Mouse (Mus musculus) hematopoietic stem cell, adult 5-6 weeks (primary cell): Measurements from ENCODE around the gene Rex2. TPM values are rescaled to one million over a fixed set of nuclear protein-coding genes. Genes with fewer than 3 reads are reported as not detected.
A peak's percentile ranks its signal among the peaks of the same experiment; 100 is the strongest.
"Not testable (repeated sequence)": the region's sequence is repeated elsewhere in the genome, so short reads cannot be mapped to it uniquely, and the experiment has no call there.

Experiments
- ATAC-seq, 2 experiments: fragments of 125-278 bp in 1 of 2; replicated peaks in 1 of 2; 2 replicates each; pipeline ENCODE4 v1.8.0; 2016 to 2017; ENCODE audit warnings: inconsistent platforms in 2 of 2, mild to moderate bottlenecking in 2 of 2, moderate number of reproducible peaks in 2 of 2, low read depth in 1 of 2, moderate TSS enrichment in 1 of 2; ENCODE audit not compliant: low FRiP score in 2 of 2, poor library complexity in 2 of 2, severe bottlenecking in 2 of 2, insufficient read depth in 1 of 2, low TSS enrichment in 1 of 2
- total RNA-seq: library from RNA; stranded (forward); fragments of 172-1452, 232-1000 nt; gene quantifications from 2 replicates; pipeline ENCODE4 v1.2.3, GENCODE M21; 2017

Gene Rex2
- total RNA-seq: not detected in 2 replicates

GRCm38 (mm10) chr4:147021550-147021949 lies at the start of gene Rex2:
Gene Rex2, plus strand, starts transcription at chr4:147021850.
- not testable (repeated sequence) for ATAC-seq

GRCm38 (mm10) chr4:146976581-146976980 lies 45.1 kb upstream of the Rex2 start:
- not testable (repeated sequence) for ATAC-seq

- not testable (repeated sequence) for ATAC-seq
These were observed 3.2 kb upstream of the Rex2 start for GRCm38 (mm10) chr4:147018400-147018799.

GRCm38 (mm10) chr4:147026374-147026773 lies 4.7 kb downstream of the Rex2 start:
- ATAC-seq: not testable (repeated sequence)

GRCm38 (mm10) chr4:147031308-147032036 lies 9.8 kb downstream of the Rex2 start:
- peak in 1 of 2 experiments; percentile 37; a peak in 2 of 4 replicates for ATAC-seq

GRCm38 (mm10) chr4:147063768-147064167 lies 42.1 kb downstream of the Rex2 start:
- ATAC-seq: not testable (repeated sequence)

GRCm38 (mm10) chr4:147065861-147066260 lies 44.2 kb downstream of the Rex2 start:
- ATAC-seq: not testable (repeated sequence)

- ATAC-seq: not testable (repeated sequence)
These were observed 44.7 kb downstream of the Rex2 start for GRCm38 (mm10) chr4:147066380-147066779.

- not testable (repeated sequence) for ATAC-seq
These were observed 74.0 kb downstream of the Rex2 start for GRCm38 (mm10) chr4:147095641-147096040.

- ATAC-seq: peak; percentile 49 to 51; a peak in 2 of 4 replicates
These were observed 80.3 kb downstream of the Rex2 start for GRCm38 (mm10) chr4:147101666-147102626.

GRCm38 (mm10) chr4:147103814-147104213 lies 82.2 kb downstream of the Rex2 start:
- ATAC-seq: peak in 1 of 2 experiments; percentile 53; a peak in 1 of 4 replicates

Other genes with a start within 250 kb of the Rex2 start
- not detected in 2 replicates for gene Gm21411, start 112.3 kb upstream of the Rex2 start, total RNA-seq
- not detected in 2 replicates for gene Zfp989, start 49.9 kb upstream of the Rex2 start, total RNA-seq
- gene Zfp991, start 110.2 kb downstream of the Rex2 start, total RNA-seq: 44.5 and 56.2 TPM in 2 replicates